Mouse (Mus musculus) midbrain, embryonic 14.5 days (tissue): ENCODE measurements around the gene Adap1. TPM values are rescaled to one million over a fixed set of nuclear protein-coding genes. Genes with fewer than 3 reads are reported as not detected.
A peak's percentile ranks its signal among the peaks of the same experiment; 100 is the strongest.

Experiments used
- ATAC-seq: fragments of 200-750 bp; cut with Nextera tagmentation; 2 replicates; pipeline ENCODE4 v1.8.0; 2017; ENCODE audit warnings: moderate number of reproducible peaks, moderate library complexity; ENCODE audit not compliant: low FRiP score, low TSS enrichment
- DNase-seq: peaks from one replicate; pipeline ENCODE4 v3.0.0-alpha.2; 2015
- H3K27ac ChIP-seq: fragments of 300-500 bp; sonication (generic); replicated peaks from 2 replicates; pipeline ENCODE4 v1.5.1; 2014; ENCODE audit warnings: mild to moderate bottlenecking, low read depth, low read length, moderate library complexity
- H3K27me3 ChIP-seq: fragments of 300-500 bp; sonication (generic); 2 replicates; pipeline ENCODE4 v1.6.1; 2014; ENCODE audit warnings: low read length, control low read depth, mixed read lengths; ENCODE audit not compliant: control insufficient read depth, insufficient read depth
- H3K36me3 ChIP-seq: fragments of 300-500 bp; sonication (generic); 2 replicates; pipeline ENCODE4 v1.6.1; 2014; ENCODE audit warnings: low read length, control low read depth; ENCODE audit not compliant: control insufficient read depth, insufficient read depth
- H3K4me1 ChIP-seq: fragments of 300-500 bp; sonication (generic); 2 replicates; pipeline ENCODE4 v1.6.1; 2014; ENCODE audit warnings: mild to moderate bottlenecking, antibody characterized with exemption, low read length, control low read depth; ENCODE audit not compliant: control insufficient read depth, insufficient read depth
- H3K4me2 ChIP-seq: fragments of 300-500 bp; sonication (generic); 2 replicates; pipeline ENCODE4 v1.6.1; 2014; ENCODE audit warnings: mild to moderate bottlenecking, low read length, moderate library complexity
- H3K4me3 ChIP-seq: fragments of 300-500 bp; sonication (generic); replicated peaks from 2 replicates; pipeline ENCODE4 v1.5.1; 2014; ENCODE audit warnings: low read depth, low read length
- H3K9ac ChIP-seq: fragments of 300-500 bp; sonication (generic); replicated peaks from 2 replicates; pipeline ENCODE4 v1.6.1; 2014; ENCODE audit warnings: mild to moderate bottlenecking, low read length, moderate library complexity
- H3K9me3 ChIP-seq: fragments of 300-500 bp; sonication (generic); 2 replicates; pipeline ENCODE4 v1.6.1; 2016; ENCODE audit warnings: low read length, control low read depth, mixed read lengths; ENCODE audit not compliant: control insufficient read depth
- WGBS: fragments of 180-500 bp; shearing (Covaris S2); extraction: QIAGEN DNeasy Blood & Tissue Kit; methylation state at CpG from one replicate; pipeline ENCODE4 v1.1.7; 2014; 5-methylcytosine and 5-hydroxymethylcytosine counted together
- polyA plus RNA-seq: library from polyadenylated mRNA; unstranded; fragments of >200 nt; fragmentation: Nextera tagmentation; extraction: Ambion mirVana; gene quantifications from 2 replicates; pipeline ENCODE4 v1.2.1, GENCODE M21; 2014

The Adap1 gene
- polyA plus RNA-seq, 1 experiment from 2014 or later: 38.6 TPM

- ATAC-seq (no peak), DNase-seq (no peak)
- no peaks in the 10 kb centered on the region for H3K36me3 ChIP-seq
These were observed 34.8 kb downstream of the Adap1 start for GRCm38 (mm10) chr5:139290467-139291259.

DNA sequence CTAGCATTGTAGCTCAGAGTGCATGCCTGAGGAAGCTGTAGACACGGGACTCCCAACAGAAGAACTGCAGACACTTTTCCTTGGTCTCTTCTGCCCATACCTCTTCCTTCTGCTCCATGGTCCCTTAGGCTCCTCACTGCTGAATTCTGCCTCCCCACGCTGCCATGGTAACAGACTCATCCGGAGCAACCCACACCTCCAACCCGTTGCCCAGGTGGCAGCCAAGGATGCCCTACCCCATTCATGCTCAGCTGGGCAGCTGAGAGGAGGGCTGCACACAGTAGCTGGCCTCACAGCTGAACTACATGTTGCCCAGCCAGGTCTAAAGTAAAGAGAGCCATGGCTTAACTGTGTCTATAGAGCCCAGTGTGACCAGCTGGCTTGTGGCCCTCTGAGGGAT is 36.8 kb downstream of the Adap1 start:
- Histone ChIP-seq H3K9ac (no peak overlapping the region), H3K4me1 (no peaks in the 10 kb centered on the region), H3K9me3 (no peaks in the 10 kb centered on the region), H3K27me3 (no peaks in the 10 kb centered on the region), H3K4me2 (no peak overlapping the region), H3K27ac (no peak overlapping the region), H3K36me3 (no peaks in the 10 kb centered on the region), H3K4me3 (no peak overlapping the region)
- DNase-seq: no peak
- no peak for ATAC-seq
- WGBS: 78% methylated on average over 4 of the region's 4 CpGs

More at GRCm38 (mm10) chr5:139290467-139291259, 34.8 kb downstream of the Adap1 start:
- 85% methylated on average over 12 of the region's 12 CpGs for WGBS
- Histone ChIP-seq H3K9ac (no peak overlapping the region), H3K4me3 (no peak overlapping the region), H3K4me1 (no peaks in the 10 kb centered on the region), H3K4me2 (no peak overlapping the region), H3K9me3 (no peaks in the 10 kb centered on the region), H3K27me3 (no peaks in the 10 kb centered on the region), H3K27ac (no peak overlapping the region)

- Histone ChIP-seq H3K27ac (no peak overlapping the region), H3K4me1 (no peaks in the 10 kb centered on the region), H3K9me3 (no peaks in the 10 kb centered on the region), H3K4me2 (no peak overlapping the region), H3K36me3 (no peaks in the 10 kb centered on the region), H3K9ac (no peak overlapping the region), H3K27me3 (no peaks in the 10 kb centered on the region), H3K4me3 (no peak overlapping the region)
- DNase-seq (no peak), ATAC-seq (no peak)
- 88% methylated on average over 4 of the region's 4 CpGs for WGBS
These were observed 37.6 kb downstream of the Adap1 start for GRCm38 (mm10) chr5:139287787-139288186.

DNA sequence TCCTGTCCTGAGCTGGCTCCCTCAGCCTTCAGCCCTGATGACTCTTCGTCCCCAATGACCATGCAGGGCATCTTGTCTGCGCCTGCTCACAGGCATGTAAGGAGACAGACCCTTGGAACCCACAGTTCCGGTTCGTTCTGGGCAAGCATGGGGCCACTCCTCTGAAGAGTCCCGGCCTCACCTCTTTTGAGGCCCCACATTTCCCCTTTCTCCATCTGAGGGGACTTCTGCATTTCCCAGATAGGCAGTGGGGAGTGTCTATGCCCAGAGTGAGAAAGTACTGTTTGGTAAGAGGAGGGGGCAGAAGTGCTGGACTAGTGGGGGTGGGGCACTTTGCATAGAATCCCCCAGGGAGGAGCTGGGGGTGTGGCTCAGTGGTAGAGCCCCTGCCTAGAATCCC is 38.3 kb downstream of the Adap1 start:
- Histone ChIP-seq H3K36me3 (no peaks in the 10 kb centered on the region), H3K4me2 (no peak overlapping the region), H3K4me3 (no peak overlapping the region), H3K4me1 (no peaks in the 10 kb centered on the region), H3K9me3 (no peaks in the 10 kb centered on the region), H3K27ac (no peak overlapping the region), H3K27me3 (no peaks in the 10 kb centered on the region), H3K9ac (no peak overlapping the region)
- DNase-seq: no peak
- 91% methylated on average over 5 of the region's 5 CpGs for WGBS
- no peak for ATAC-seq

DNA sequence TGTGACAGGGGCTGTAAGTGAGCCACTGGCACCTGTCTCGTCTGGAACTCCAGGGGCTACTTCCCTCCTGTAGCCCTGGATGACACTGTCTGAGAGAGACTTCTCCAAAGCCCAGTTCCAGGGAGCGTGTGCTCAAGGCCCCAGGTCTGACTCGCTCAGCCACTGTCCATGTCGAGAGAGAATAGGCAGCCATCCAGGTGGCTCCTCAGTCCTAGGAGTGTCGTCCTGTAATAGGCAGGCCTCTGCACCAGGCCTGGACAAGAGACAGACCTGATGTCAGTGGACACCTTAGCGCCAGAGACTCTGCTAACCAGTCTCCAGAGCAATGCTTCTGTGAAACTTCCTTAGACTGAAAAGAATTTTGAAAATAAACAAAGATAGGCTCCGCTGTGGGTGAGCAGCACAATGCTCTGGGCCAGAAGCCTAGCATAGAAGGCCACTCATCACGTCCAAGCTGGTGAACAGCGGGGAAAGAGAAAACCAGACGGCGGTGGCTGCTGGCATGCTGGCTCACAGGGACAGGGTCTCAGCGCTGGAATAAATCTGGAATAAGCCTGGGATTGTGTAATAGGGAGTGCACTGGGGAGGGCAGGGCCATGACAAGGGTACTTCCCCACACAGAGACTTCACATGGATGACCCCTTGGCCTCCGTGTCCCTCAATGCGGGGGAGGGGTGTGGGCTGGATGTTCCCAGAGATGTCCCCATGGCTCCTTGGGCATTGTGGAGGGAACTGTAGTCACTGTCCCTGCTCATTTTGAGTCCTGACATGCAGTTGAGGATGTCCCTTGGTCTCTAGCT is 39.1 kb downstream of the Adap1 start:
- DNase-seq (no peak), ATAC-seq (no peak)
- no peak overlapping the region for H3K4me3 ChIP-seq
- no peaks in the 10 kb centered on the region for H3K36me3 ChIP-seq
- H3K27ac ChIP-seq: no peak overlapping the region
- no peaks in the 10 kb centered on the region for H3K27me3 ChIP-seq
- H3K9ac ChIP-seq: no peak overlapping the region; the same call in 1 of the 2 replicates
- 76% methylated on average over 14 of the region's 14 CpGs for WGBS
- no peaks in the 10 kb centered on the region for H3K9me3 ChIP-seq
- no peak overlapping the region for H3K4me2 ChIP-seq
- no peaks in the 10 kb centered on the region for H3K4me1 ChIP-seq

GRCm38 (mm10) chr5:139285383-139286067 is 39.9 kb downstream of the Adap1 start:
- Histone ChIP-seq H3K36me3 (no peaks in the 10 kb centered on the region), H3K4me2 (no peak overlapping the region), H3K9ac (no peak overlapping the region; the same call in 1 of the 2 replicates), H3K27ac (no peak overlapping the region), H3K4me1 (no peaks in the 10 kb centered on the region), H3K9me3 (no peaks in the 10 kb centered on the region), H3K27me3 (no peaks in the 10 kb centered on the region), H3K4me3 (no peak overlapping the region)
- DNase-seq (no peak), ATAC-seq (no peak)
- WGBS: 54% methylated on average over 8 of the region's 8 CpGs

GRCm38 (mm10) chr5:139283460-139284180 is 41.8 kb downstream of the Adap1 start:
- WGBS: 95% methylated on average over 14 of the region's 14 CpGs
- no peaks in the 10 kb centered on the region for H3K9me3 ChIP-seq

GRCm38 (mm10) chr5:139282191-139282590 is 43.2 kb downstream of the Adap1 start:
- no peak overlapping the region for H3K9ac ChIP-seq
- peak; percentile 89 for DNase-seq
- H3K4me1 ChIP-seq: no peaks in the 10 kb centered on the region
- ATAC-seq: no peak
- H3K36me3 ChIP-seq: no peaks in the 10 kb centered on the region
- WGBS: 5% methylated on average over 15 of the region's 15 CpGs
- no peaks in the 10 kb centered on the region for H3K9me3 ChIP-seq
- no peak overlapping the region for H3K4me3 ChIP-seq
- no peak overlapping the region for H3K27ac ChIP-seq
- no peaks in the 10 kb centered on the region for H3K27me3 ChIP-seq
- no peak overlapping the region for H3K4me2 ChIP-seq

More at GRCm38 (mm10) chr5:139283460-139284180, 41.8 kb downstream of the Adap1 start:
- Histone ChIP-seq H3K4me3 (no peak overlapping the region), H3K27me3 (no peaks in the 10 kb centered on the region), H3K36me3 (no peaks in the 10 kb centered on the region), H3K9ac (no peak overlapping the region), H3K4me2 (no peak overlapping the region), H3K4me1 (no peaks in the 10 kb centered on the region), H3K27ac (no peak overlapping the region)
- DNase-seq (no peak), ATAC-seq (no peak)
